8 mouse cellular contexts compared by ENCODE assay signal in the genomic region with DNA sequence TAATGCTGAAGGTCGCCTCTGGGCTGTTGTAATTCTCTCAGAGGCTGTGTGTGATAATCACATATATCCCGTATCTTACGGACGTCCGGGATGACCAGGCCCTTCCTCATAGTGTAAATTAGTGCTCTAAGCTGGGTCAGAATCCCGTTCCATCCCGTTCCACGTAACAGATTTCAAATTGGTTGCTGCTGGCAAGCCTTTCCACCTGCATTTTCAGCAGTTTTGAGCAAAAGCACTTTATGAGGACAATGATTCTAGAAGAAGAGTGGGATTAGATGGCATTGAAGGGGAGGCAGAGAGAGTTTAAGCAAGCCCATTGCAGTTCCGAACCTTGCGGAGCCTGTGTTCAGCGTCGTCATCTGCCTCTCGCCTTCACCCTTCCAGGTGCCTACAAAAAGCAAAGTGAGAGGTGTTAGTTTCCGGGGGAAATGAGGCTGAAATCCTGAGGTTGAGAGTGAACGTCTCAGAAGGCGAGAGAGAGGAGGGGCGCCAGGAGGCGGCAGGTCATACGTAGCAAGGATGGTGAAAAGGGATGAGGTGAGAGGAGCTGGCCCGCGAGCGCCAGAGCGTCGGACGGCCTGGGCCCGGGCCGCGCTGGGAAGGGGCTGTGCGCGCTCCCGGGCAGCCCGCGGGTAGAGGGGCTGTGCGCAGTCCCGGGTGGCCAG. TPM values are rescaled to one million over a fixed set of nuclear protein-coding genes. Genes with fewer than 3 reads are reported as not detected.
DNase-seq lines count a peak whose midpoint lies in the region; ATAC-seq and TF ChIP-seq lines count a peak whose summit lies in the region.

No protein-coding gene starts in this region.

- peak overlapping the region; percentile 66 for H3K4me2 ChIP-seq in embryonic facial prominence, embryonic 14.5 days (ENCODE audit: low read depth, low read length)
- peak overlapping the region; percentile 90 for H3K4me2 ChIP-seq in hindbrain, embryonic 16.5 days (ENCODE audit: low read length)
- peak overlapping the region; percentile 75 for H3K4me2 ChIP-seq in midbrain, embryonic 13.5 days (replicated peaks)

- H3K4me1 ChIP-seq in G1E (ENCODE audit: insufficient read depth, low read depth, low read length) = peaks cover 13% of the 10 kb centered on the region
- peaks cover 5% of the 10 kb centered on the region; the same call in 1 of the 2 replicates for H3K4me1 ChIP-seq in embryonic facial prominence, embryonic 14.5 days (ENCODE audit: control insufficient read depth, insufficient read depth, low read length)
- peaks cover 8% of the 10 kb centered on the region; the same call in 1 of the 2 replicates for H3K4me1 ChIP-seq in hindbrain, embryonic 16.5 days (ENCODE audit: control insufficient read depth, insufficient read depth, low read depth, low read length)
- H3K4me1 ChIP-seq in midbrain, embryonic 13.5 days (replicated peaks) = peaks cover 21% of the 10 kb centered on the region

- H3K4me3 ChIP-seq in G1E (ENCODE audit: low read depth, low read length) = peak overlapping the region; percentile 72
- peak overlapping the region; percentile 73 for H3K4me3 ChIP-seq in embryonic facial prominence, embryonic 14.5 days (ENCODE audit: low read depth, low read length)
- H3K4me3 ChIP-seq in hindbrain, embryonic 16.5 days (ENCODE audit: low read length) = peak overlapping the region; percentile 80
- peak overlapping the region; percentile 74 for H3K4me3 ChIP-seq in midbrain, embryonic 13.5 days (replicated peaks)

- DNase-seq in left cerebral cortex, adult 18-20 months (ENCODE audit: low spot score in 2 of 2) = peak; percentile 7 to 17
- DNase-seq in left cerebral cortex, adult 8-10 months (ENCODE audit: low spot score in 2 of 2) = no peak
- no peak for DNase-seq in G1E (ENCODE audit: low spot score)
- DNase-seq in embryonic facial prominence, embryonic 14.5 days (ENCODE audit: low spot score) = peak; percentile 55
- DNase-seq in adrenal gland, postnatal 10 days = no peak
- DNase-seq in ovary, adult 18-20 months (ENCODE audit: low spot score) = no peak

- H3K9ac ChIP-seq in embryonic facial prominence, embryonic 14.5 days (ENCODE audit: low read depth, low read length) = peak overlapping the region; percentile 84
- H3K9ac ChIP-seq in hindbrain, embryonic 16.5 days (ENCODE audit: low read depth, low read length) = peak overlapping the region; percentile 84
- H3K9ac ChIP-seq in midbrain, embryonic 13.5 days (replicated peaks) = peak overlapping the region; percentile 82

- TF ChIP-seq CTCF in G1E (IDR thresholded peaks at IDR 0.05; ENCODE audit: low read depth, low read length) = no peak

- H3K27me3 ChIP-seq in G1E (ENCODE audit: insufficient read depth, low read length) = 0 out of 2 replicates have a peak, but pooled peaks cover 4% of the 10 kb centered on the region
- H3K27me3 ChIP-seq in embryonic facial prominence, embryonic 14.5 days (replicated peaks; ENCODE audit: control insufficient read depth, insufficient read depth, low read length) = no peaks in the 10 kb centered on the region
- H3K27me3 ChIP-seq in hindbrain, embryonic 16.5 days (replicated peaks; ENCODE audit: control insufficient read depth, insufficient read depth, low read length) = no peaks in the 10 kb centered on the region
- H3K27me3 ChIP-seq in midbrain, embryonic 13.5 days = no peaks in the 10 kb centered on the region

- peak overlapping the region; percentile 86 for H3K27ac ChIP-seq in embryonic facial prominence, embryonic 14.5 days (replicated peaks; ENCODE audit: low read depth, low read length)
- H3K27ac ChIP-seq in hindbrain, embryonic 16.5 days (ENCODE audit: low read depth, low read length) = peak overlapping the region; percentile 86
- H3K27ac ChIP-seq in midbrain, embryonic 13.5 days = peak overlapping the region; percentile 91

- H3K9me3 ChIP-seq in G1E (replicated peaks) = no peaks in the 10 kb centered on the region; the same call in 1 of the 2 replicates
- no peaks in the 10 kb centered on the region for H3K9me3 ChIP-seq in embryonic facial prominence, embryonic 14.5 days (ENCODE audit: control insufficient read depth, low read length)
- H3K9me3 ChIP-seq in hindbrain, embryonic 16.5 days (ENCODE audit: control insufficient read depth, low read length) = no peaks in the 10 kb centered on the region
- no peaks in the 10 kb centered on the region for H3K9me3 ChIP-seq in midbrain, embryonic 13.5 days

- ATAC-seq in G1E (ENCODE audit: extremely low read depth, insufficient number of reproducible peaks, low FRiP score, poor library complexity, severe bottlenecking) = no peak
- ATAC-seq in embryonic facial prominence, embryonic 14.5 days (ENCODE audit: low read depth) = peak; percentile 84
- peak; percentile 82 for ATAC-seq in hindbrain, embryonic 16.5 days
- no peak for ATAC-seq in midbrain, embryonic 13.5 days

- H3K36me3 ChIP-seq in G1E (replicated peaks) = peaks cover 2% of the 10 kb centered on the region
- H3K36me3 ChIP-seq in embryonic facial prominence, embryonic 14.5 days (ENCODE audit: control insufficient read depth, insufficient read depth, low read length) = peaks cover 8% of the 10 kb centered on the region; the same call in 1 of the 2 replicates
- no peaks in the 10 kb centered on the region for H3K36me3 ChIP-seq in hindbrain, embryonic 16.5 days (ENCODE audit: control insufficient read depth, insufficient read depth, low read length)
- H3K36me3 ChIP-seq in midbrain, embryonic 13.5 days = 0 out of 2 replicates have a peak, but pooled peaks cover 2% of the 10 kb centered on the region

- 1% methylated on average over 16 of the region's 35 CpGs for WGBS in embryonic facial prominence, embryonic 14.5 days
- WGBS in hindbrain, embryonic 16.5 days = under 1% methylated on average over 35 of the region's 35 CpGs
- under 1% methylated on average over 32 of the region's 35 CpGs for WGBS in midbrain, embryonic 13.5 days

RNA-seq across cellular contexts. Expression of gene Paip2b, which starts 0.5 kb away (rescaled TPM):
- 10 to 100 TPM; 61.6 to 72.3 TPM for total RNA-seq in left cerebral cortex, adult 18-20 months (2021)
- total RNA-seq in left cerebral cortex, adult 8-10 months (2022) = 10 to 100 TPM; 57.6 to 68.0 (median 64.7) TPM
- total RNA-seq in G1E (2014; fragmentation: Nextera tagmentation) (7.6 and 8.4 TPM in 2 replicates), G1E (2017) (10.3 and 12.0 TPM in 2 replicates)
- 9.3 and 10.5 TPM in 2 replicates for polyA plus RNA-seq in G1E (2012)
- polyA plus RNA-seq in embryonic facial prominence, embryonic 14.5 days (2014; fragmentation: Nextera tagmentation; extraction: Ambion mirVana) = 17.2 and 17.3 TPM in 2 replicates
- polyA plus RNA-seq in hindbrain, embryonic 16.5 days (2015; fragmentation: Nextera tagmentation; extraction: Ambion mirVana) = 25.2 and 27.3 TPM in 2 replicates
- polyA plus RNA-seq in midbrain, embryonic 13.5 days (2015; fragmentation: Nextera tagmentation; extraction: Ambion mirVana) = 29.7 and 35.8 TPM in 2 replicates
- 10 to 100 TPM; 24.8 to 25.4 TPM for total RNA-seq in adrenal gland, postnatal 10 days (2021)

RNA-seq across cellular contexts. Expression of gene Zfp638, which starts 35.8 kb away (rescaled TPM):
- 100 to 1,000 TPM; 133 to 137 TPM for total RNA-seq in left cerebral cortex, adult 18-20 months (2021)
- total RNA-seq in left cerebral cortex, adult 8-10 months (2022) = 100 to 1,000 TPM; 115 to 139 (median 131) TPM
- total RNA-seq in G1E (2014; fragmentation: Nextera tagmentation) (181 and 199 TPM in 2 replicates), G1E (2017) (130 and 152 TPM in 2 replicates)
- polyA plus RNA-seq in G1E (2012) = 4.3 and 5.3 TPM in 2 replicates
- polyA plus RNA-seq in embryonic facial prominence, embryonic 14.5 days (2014; fragmentation: Nextera tagmentation; extraction: Ambion mirVana) = 62.1 and 66.2 TPM in 2 replicates
- 58.2 and 61.9 TPM in 2 replicates for polyA plus RNA-seq in hindbrain, embryonic 16.5 days (2015; fragmentation: Nextera tagmentation; extraction: Ambion mirVana)
- polyA plus RNA-seq in midbrain, embryonic 13.5 days (2015; fragmentation: Nextera tagmentation; extraction: Ambion mirVana) = 96.5 TPM in 2 replicates
- 10 to 100 TPM; 69.6 to 82.5 TPM for total RNA-seq in adrenal gland, postnatal 10 days (2021)

RNA-seq across cellular contexts. Expression of gene Nagk, which starts 36.3 kb away (rescaled TPM):
- total RNA-seq in left cerebral cortex, adult 18-20 months (2021) = 10 to 100 TPM; 53.9 to 56.1 TPM
- 10 to 100 TPM; 54.6 to 59.7 (median 56.7) TPM for total RNA-seq in left cerebral cortex, adult 8-10 months (2022)
- total RNA-seq in G1E (2014; fragmentation: Nextera tagmentation) = 12.9 and 19.2 TPM in 2 replicates
- 49.7 and 50.7 TPM in 2 replicates for total RNA-seq in G1E (2017)
- 5.5 and 6.5 TPM in 2 replicates for polyA plus RNA-seq in G1E (2012)
- 50.6 and 61.2 TPM in 2 replicates for polyA plus RNA-seq in embryonic facial prominence, embryonic 14.5 days (2014; fragmentation: Nextera tagmentation; extraction: Ambion mirVana)
- 115 and 123 TPM in 2 replicates for polyA plus RNA-seq in hindbrain, embryonic 16.5 days (2015; fragmentation: Nextera tagmentation; extraction: Ambion mirVana)
- polyA plus RNA-seq in midbrain, embryonic 13.5 days (2015; fragmentation: Nextera tagmentation; extraction: Ambion mirVana) = 85.3 and 88.1 TPM in 2 replicates
- total RNA-seq in adrenal gland, postnatal 10 days (2021) = 10 to 100 TPM; 38.8 to 42.8 TPM

RNA-seq across cellular contexts. Expression of gene Tex261, which starts 55.5 kb away (rescaled TPM):
- total RNA-seq in left cerebral cortex, adult 18-20 months (2021) = 10 to 100 TPM; 45.9 TPM
- total RNA-seq in left cerebral cortex, adult 8-10 months (2022) = 10 to 100 TPM; 38.3 to 49.8 (median 44.3) TPM
- 47.8 and 50.0 TPM in 2 replicates for total RNA-seq in G1E (2014; fragmentation: Nextera tagmentation)
- 32.5 and 35.4 TPM in 2 replicates for total RNA-seq in G1E (2017)
- polyA plus RNA-seq in G1E (2012) = 30.3 and 34.6 TPM in 2 replicates
- 92.5 and 98.9 TPM in 2 replicates for polyA plus RNA-seq in embryonic facial prominence, embryonic 14.5 days (2014; fragmentation: Nextera tagmentation; extraction: Ambion mirVana)
- polyA plus RNA-seq in hindbrain, embryonic 16.5 days (2015; fragmentation: Nextera tagmentation; extraction: Ambion mirVana) = 63.1 and 70.0 TPM in 2 replicates
- 61.7 and 64.4 TPM in 2 replicates for polyA plus RNA-seq in midbrain, embryonic 13.5 days (2015; fragmentation: Nextera tagmentation; extraction: Ambion mirVana)
- 10 to 100 TPM; 89.1 to 93.1 TPM for total RNA-seq in adrenal gland, postnatal 10 days (2021)

Comparison
In these comparisons a context has a peak if more than half of its experiments do, and no peak if none do; other contexts are left out.
1. DNase-seq: peak in left cerebral cortex, adult 18-20 months (2 of 2) and embryonic facial prominence, embryonic 14.5 days (single experiment); none in left cerebral cortex, adult 8-10 months (0 of 2), G1E (single experiment), adrenal gland, postnatal 10 days (single experiment) and ovary, adult 18-20 months (single experiment).
2. ATAC-seq: peak in embryonic facial prominence, embryonic 14.5 days (single experiment) and hindbrain, embryonic 16.5 days (single experiment); none in G1E (single experiment) and midbrain, embryonic 13.5 days (single experiment).
3. Peak in every context shown above with its lines, with median percentiles within 50 percentile points of each other: H3K4me3 ChIP-seq, H3K27ac ChIP-seq, H3K4me2 ChIP-seq and H3K9ac ChIP-seq.